Mouse (Mus musculus): Measurements from ENCODE around the gene Dnaja4.

The Dnaja4 gene

DNA sequence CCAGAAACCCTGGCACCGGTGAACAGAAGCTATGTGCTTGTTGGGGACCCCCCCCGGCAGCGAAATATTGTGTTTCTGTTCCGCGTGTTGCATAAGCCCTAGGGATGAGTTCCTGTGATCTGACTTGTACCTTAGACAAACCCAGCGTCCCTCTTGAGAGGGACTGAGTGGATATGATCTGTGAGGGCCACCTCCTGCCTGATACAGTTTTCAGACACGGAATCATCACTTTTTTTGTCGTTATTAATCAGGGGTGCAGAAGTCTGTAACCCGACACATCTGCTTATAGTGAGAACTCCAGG is 1.5 kb downstream of the Dnaja4 start:
- peak in 1 of 2 experiments; percentile 62 for DNase-seq

- no peak for DNase-seq
Observed at GRCm38 (mm10) chr9:54700746-54701145, 2.1 kb downstream of the Dnaja4 start.

GRCm38 (mm10) chr9:54702581-54702980 is 3.9 kb downstream of the Dnaja4 start:
- no peak for DNase-seq

GRCm38 (mm10) chr9:54704361-54704760 is 5.7 kb downstream of the Dnaja4 start:
- DNase-seq, result no peak

DNA sequence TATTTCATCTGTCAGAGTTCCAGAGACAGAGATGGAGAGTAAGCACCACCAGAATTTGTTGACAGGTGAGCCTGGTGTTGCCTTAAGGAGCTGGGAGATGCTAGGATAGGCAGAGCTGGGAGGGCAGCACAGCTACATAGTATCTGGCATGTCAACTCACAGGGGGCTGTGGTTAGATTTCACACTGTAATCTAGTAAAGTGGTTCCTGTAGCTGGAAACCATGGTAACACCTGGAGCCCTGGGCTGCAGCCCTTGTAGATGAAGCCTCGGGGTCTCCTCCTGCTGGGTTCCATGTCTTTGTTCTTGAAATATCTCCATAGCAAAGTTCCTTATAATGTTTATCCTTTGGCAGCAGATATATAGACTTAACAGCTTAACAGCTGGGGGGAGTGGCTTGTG is 6.9 kb downstream of the Dnaja4 start:
- no peak for DNase-seq

DNA sequence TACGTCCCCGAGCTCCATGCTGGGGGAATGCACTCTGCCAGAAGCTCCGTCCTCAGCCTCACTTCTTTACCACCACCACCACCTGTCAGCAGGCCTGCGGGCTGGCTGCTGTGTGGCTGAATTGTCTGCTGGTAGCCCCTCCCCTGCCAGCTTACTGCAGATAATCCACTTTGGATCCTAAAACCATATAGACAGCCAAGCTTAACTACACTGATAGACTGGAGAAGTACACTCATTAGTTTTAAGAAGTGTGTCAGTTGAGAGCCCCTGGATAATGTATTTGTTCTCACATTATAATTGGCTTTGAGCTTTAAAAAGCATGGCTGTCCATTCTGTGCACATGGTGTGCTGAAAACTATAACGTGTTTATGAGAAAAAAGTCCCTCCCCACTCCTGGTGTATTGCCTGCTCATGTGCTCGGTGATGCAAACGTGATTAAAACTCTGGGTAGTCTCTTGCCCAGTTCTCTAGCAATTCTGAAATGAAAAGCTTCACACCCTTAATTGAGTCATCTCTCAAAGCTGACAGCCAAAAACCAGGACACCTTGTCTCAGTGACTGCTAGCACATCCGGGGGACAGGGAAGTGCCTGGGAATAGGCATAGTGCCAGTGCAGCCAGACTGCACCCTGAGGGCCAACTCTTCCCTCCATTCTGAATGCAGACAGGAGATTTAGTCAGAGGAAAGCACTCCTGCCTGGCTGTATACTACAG is 8.8 kb downstream of the Dnaja4 start:
- DNase-seq, result peak in 1 of 2 experiments; percentile 50

- DNase-seq, result no peak
Observed at GRCm38 (mm10) chr9:54708085-54708484, 9.4 kb downstream of the Dnaja4 start.

DNA sequence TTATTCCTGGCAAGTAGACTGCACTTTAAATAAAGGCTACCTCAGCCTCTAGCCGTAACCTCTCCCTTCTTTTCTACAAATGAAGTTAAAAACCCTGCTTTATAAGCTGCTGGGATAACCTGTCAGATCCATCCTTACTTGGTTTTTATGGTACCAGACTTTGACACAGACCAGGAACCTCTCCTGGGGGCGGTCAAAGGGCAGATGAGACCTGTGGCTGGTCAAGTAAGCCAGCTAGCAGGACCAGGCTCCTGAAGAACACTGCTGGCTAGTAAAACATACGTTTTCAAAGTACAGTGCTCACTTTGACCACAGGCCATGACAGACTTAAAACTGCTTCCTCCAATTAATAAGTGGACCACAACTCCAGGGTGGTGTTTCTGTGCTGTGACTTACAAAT is 17.1 kb downstream of the Dnaja4 start:
- no peak for DNase-seq

GRCm38 (mm10) chr9:54717527-54717926 is 18.9 kb downstream of the Dnaja4 start:
- no peak for DNase-seq

DNA sequence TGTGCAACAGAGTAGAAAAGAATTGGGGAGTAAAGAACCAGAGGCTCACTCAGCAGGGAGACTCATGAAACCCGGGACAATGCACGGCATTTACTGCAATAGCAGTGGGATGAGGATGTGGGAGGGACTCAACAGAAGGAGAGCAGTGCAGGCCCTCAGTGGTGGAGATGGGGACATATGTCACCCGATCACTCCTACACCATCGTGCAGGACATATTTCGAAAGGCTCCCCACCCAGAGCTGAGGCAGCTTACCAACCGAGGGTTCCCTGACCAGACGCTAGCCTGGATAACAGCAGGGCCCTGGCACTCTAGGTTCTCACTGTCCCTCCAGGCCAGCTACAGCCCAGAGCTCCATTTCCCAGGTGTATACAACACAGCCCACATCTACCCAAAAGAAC is 23.5 kb downstream of the Dnaja4 start:
- DNase-seq, result no peak

DNA sequence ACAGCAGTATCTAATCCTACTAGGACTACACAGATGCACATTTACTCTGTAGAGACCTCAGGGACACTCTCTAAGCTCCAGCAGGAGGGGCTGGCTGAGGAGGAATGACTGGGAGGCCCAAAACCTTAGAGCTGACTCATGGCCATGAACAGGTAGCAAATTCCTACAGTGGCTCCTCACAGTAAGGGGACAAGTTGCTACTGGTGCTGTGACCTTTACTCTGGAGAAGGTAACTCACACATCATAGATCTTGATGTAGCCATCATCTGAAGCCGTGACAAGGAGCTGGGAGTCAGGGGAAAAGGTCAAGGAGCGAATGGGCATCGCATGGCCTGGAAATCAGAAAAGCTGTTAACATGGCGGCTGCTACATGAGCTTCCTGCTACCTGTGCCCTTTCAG is 23.9 kb downstream of the Dnaja4 start:
- DNase-seq, result no peak

- no peak for DNase-seq
Observed at GRCm38 (mm10) chr9:54726315-54726714, 27.6 kb downstream of the Dnaja4 start.

DNA sequence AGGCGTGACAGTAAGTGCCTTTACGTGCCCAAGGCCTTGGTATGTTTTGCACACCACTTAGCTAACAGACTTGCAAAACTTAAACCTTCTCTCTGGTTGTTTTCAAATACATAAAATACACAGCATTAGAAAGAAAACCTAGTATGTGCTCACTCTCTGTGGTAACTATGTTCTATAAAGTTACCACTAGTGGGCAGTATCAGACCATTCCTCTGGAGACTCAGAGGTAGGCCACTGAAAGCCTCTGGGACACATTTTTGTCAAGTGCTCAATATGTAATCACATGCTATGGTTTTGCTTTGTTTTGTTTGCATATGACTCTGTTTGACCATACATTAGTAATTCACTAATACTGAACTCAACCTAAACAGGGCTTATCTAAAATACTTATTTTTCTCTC is 33.4 kb downstream of the Dnaja4 start:
- DNase-seq, result no peak

DNA sequence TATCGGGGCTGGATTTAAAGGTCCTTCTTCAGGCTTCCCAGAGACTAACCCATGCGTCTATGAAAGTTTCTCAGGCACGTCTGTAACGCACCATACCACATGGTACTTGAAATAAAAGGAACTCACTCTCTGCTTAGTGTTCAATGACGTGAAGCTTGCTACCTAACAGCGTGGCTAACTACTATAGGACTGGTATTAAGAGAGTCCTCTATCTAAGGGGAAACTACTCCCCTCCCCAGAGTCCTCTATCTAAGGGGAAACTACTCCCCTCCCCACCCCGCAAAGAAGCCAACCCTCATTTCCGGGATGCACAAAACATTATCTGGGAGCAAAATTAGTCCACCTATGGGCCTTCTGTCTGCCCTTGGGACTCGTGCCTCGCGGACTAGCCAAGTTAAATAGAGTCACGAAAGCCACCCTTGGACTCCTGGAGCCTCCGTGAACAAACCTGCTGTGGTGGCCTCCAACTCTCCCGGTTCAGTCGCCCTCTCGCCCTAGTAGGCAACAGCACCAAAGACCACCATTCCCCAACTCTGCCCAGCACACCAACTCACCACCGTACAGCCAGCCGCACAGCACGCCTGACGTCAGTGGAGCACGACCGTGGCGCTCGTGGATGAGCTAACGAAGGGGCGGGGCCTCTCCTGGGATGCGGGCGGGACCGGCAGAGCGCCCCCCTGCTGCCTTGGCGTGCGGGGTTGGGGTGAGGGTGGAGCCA is 35.4 kb downstream of the Dnaja4 start, which contains the start of gene Wdr61:
Gene Wdr61, minus strand, starts transcription at position 599 of the 718 bp plus-strand sequence.
- DNase-seq, result peak; percentile 98 to 99

GRCm38 (mm10) chr9:54734639-54735252 is 36.1 kb downstream of the Dnaja4 start:
- no peak for DNase-seq

- peak in 1 of 2 experiments; percentile 54 for DNase-seq
Observed at GRCm38 (mm10) chr9:54736284-54736701, 37.6 kb downstream of the Dnaja4 start.

DNA sequence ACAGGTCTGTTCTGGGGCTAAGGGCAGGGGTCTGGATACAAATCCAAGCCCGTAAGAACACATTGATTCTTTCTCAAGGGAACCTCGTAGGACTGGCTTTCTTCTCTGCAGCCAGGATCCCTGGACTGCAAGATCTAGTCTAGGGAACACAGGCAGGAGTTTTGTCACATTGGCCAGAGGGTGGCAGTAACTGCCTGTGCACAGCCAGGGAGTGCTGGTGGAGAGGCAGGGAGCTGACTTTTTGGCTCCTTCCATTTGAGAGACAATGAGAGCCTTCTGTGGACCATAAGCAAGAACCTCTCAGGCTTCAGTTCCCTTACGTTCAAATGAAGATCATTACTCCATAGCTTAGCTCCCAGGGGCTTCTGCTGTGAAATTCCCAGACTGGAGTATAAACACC is 39.7 kb downstream of the Dnaja4 start:
- DNase-seq, result peak; percentile 21 to 55

DNA sequence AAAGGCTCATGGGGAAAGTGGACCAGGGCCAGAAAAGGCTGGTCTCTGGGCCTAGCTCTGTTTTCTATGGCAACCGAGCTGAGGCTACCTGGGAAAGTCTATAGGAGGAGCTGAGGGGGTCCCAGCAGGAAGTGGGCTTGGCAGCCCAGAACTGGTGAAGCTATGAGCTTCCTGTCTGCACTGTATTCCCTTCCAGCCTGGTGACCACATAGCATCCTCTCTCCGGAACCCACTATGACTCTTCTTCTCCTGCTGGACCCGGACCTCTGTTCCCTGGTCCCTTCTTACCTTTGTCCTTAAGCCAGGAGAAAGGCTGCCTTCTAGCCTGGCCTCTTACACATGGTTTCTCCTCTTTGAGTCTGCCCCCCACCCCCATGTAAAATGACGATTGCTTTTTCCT is 45.2 kb downstream of the Dnaja4 start:
- no peak for DNase-seq

DNA sequence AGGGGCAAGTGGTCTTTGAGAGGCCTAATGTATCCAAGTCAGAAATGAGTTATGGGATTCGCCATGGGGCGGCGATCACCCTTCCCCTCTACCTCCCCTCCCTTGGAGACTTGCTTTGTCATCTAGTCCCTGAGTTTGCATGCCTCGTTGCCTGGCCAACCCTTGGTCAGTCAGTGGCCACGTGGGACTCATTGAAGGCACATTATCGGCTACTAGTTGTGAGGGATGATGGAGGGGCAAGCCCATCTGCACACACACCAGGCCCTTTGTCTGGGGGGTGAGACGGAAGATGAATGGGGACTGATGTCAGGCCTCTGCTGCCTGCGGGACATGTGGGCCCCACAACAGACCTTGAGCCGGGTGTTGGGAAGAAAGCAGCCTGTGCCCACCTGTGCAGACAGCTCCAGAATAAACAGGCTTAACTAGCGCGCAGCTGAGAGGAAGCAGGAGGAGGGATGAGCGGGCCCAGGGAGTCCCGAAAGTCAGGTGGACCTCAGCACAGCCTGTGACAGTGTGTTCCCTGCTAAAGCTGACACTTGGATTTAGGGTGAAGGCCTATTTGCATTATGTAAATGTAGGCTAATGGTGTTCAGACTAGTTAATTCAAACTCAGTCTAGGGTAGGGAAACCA is 47.2 kb downstream of the Dnaja4 start:
- no peak for DNase-seq

- DNase-seq, result no peak
Observed at GRCm38 (mm10) chr9:54750215-54750981, 51.7 kb downstream of the Dnaja4 start.

GRCm38 (mm10) chr9:54751684-54752083 is 53.0 kb downstream of the Dnaja4 start:
- no peak for DNase-seq

DNA sequence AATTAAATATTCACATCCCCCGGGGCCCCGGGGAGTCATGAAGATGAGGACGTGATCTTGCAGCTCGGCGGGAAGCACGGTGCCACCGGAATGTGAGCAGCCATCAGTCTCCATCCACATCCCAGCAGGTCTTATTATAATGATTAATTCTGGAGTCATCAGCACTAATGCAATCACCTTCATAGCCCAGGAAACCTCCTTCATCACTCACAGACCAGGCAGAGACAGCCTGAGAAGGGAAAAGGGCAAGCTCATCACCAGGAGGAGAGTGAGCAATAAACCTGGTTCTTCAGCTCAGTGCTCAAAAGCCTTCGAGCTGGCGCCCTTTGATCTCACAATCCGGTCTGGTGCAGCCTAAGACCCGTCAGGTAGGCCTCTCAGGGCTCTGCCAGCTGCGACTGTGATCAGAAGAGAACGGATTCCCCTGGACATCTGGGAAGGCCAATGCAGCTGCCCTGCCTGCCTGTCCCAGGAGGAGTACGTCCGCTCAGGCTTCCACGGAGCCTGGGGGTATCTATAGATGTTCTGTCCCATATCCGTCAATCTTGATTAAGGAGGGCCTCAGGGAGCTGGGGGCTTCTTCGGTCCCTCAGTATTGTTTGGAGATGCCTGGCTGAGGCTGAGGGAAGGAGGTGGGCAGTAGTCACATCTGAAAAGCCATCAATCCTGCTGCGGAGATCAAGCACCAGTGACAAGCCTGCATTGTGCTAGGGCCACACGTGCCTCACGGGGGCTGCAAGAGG is 53.7 kb downstream of the Dnaja4 start:
- no peak for DNase-seq

Measured in cerebellum, postnatal 25 days (tissue).